Mouse (Mus musculus) stomach, embryonic 16.5 days (tissue): Measurements from ENCODE around the gene Mmp9. TPM values are rescaled to one million over a fixed set of nuclear protein-coding genes. Genes with fewer than 3 reads are reported as not detected.

ENCODE experiments used
- ATAC-seq: fragments of 200-750 bp; cut with Nextera tagmentation; 2 replicates; pipeline ENCODE4 v1.8.0; 2017; ENCODE audit warnings: moderate number of reproducible peaks, moderate TSS enrichment; ENCODE audit not compliant: insufficient read depth, low FRiP score
- H3K27ac ChIP-seq: fragments of 300-500 bp; sonication (generic); 2 replicates; pipeline ENCODE4 v1.5.1; 2014; ENCODE audit warnings: low read length
- H3K27me3 ChIP-seq: fragments of 300-500 bp; sonication (generic); 2 replicates; pipeline ENCODE4 v1.6.1; 2014; ENCODE audit warnings: low read length, control low read depth, mixed read lengths; ENCODE audit not compliant: control insufficient read depth, insufficient read depth
- H3K36me3 ChIP-seq: fragments of 300-500 bp; sonication (generic); 2 replicates; pipeline ENCODE4 v1.6.1; 2014; ENCODE audit warnings: low read length; ENCODE audit not compliant: control insufficient read depth, insufficient read depth
- H3K4me1 ChIP-seq: fragments of 300-500 bp; sonication (generic); 2 replicates; pipeline ENCODE4 v1.6.1; 2014; ENCODE audit warnings: low read length, control low read depth, mixed read lengths; ENCODE audit not compliant: control insufficient read depth, insufficient read depth
- H3K4me2 ChIP-seq: fragments of 300-500 bp; sonication (generic); 2 replicates; pipeline ENCODE4 v1.6.1; 2014; ENCODE audit warnings: low read depth, low read length, mixed read lengths
- H3K4me3 ChIP-seq: fragments of 300-500 bp; sonication (generic); replicated peaks from 2 replicates; pipeline ENCODE4 v1.5.1; 2014; ENCODE audit warnings: mild to moderate bottlenecking, low read length
- H3K9ac ChIP-seq: fragments of 300-500 bp; sonication (generic); 2 replicates; pipeline ENCODE4 v1.6.1; 2014; ENCODE audit warnings: low read length
- H3K9me3 ChIP-seq: fragments of 300-500 bp; sonication (generic); replicated peaks from 2 replicates; pipeline ENCODE4 v1.6.1; 2016; ENCODE audit warnings: low read length, control low read depth; ENCODE audit not compliant: control insufficient read depth
- WGBS: fragments of 180-500 bp; shearing (Covaris S2); extraction: QIAGEN DNeasy Blood & Tissue Kit; methylation state at CpG from one replicate; pipeline ENCODE4 v1.1.7; 2014; 5-methylcytosine and 5-hydroxymethylcytosine counted together
- polyA plus RNA-seq: library from polyadenylated mRNA; unstranded; fragments of >200 nt; fragmentation: Nextera tagmentation; extraction: Ambion mirVana; gene quantifications from 2 replicates; pipeline ENCODE4 v1.2.1, GENCODE M21; 2015

Gene Mmp9
- polyA plus RNA-seq, 1 experiment from 2014 or later = 5.5 TPM

DNA sequence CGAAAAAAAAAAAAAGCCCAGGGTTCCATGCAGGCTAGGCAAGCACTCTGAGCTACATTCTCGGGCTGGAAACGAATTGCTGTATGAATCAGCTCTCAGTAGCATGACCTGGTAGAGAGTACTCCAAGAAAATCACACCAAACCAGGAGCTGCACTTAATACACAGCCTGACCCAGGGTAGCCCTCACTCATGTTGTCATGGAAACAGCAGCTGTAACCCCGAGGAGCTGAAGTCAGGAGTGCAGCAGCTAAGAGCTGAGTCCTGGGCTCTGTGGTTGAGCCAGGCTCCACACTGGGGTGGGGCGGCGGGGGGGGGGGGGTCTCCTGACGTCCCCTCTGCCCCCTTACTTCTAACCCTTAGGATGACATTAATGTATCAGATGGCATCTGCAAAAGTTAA, 18.6 kb upstream of the Mmp9 start:
- no peak for ATAC-seq
- no peaks in the 10 kb centered on the region for H3K9me3 ChIP-seq
- H3K27me3 ChIP-seq = no peaks in the 10 kb centered on the region
- no peak overlapping the region for H3K4me2 ChIP-seq
- WGBS = 47% methylated on average over 6 of the region's 7 CpGs
- no peak overlapping the region for H3K27ac ChIP-seq
- H3K4me1 ChIP-seq = no peaks in the 10 kb centered on the region
- H3K4me3 ChIP-seq = no peak overlapping the region
- H3K36me3 ChIP-seq = peaks cover 6% of the 10 kb centered on the region; the same call in 1 of the 2 replicates
- no peak overlapping the region for H3K9ac ChIP-seq

DNA sequence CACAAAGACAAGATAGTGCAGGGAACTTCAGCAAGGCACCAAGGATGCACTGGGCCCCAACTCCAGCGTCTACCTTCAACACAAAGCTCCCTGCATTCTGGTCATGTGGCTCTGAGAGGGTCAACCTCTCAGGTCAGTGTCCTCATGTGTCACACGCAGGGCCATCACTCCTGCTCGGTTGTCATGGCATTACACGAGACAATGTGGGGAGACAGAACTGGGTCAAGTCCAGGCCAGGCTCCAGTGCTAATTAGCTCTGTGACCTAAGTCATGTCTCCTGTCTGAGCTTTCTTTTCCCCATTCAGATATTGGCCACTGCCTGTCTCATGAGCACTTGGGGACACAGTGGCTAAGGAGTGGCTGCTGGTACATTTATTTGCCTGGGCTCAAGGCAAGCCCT, 17.3 kb upstream of the Mmp9 start:
- 70% methylated on average over 4 of the region's 4 CpGs for WGBS

GRCm38 (mm10) chr2:164924100-164924857, 16.3 kb upstream of the Mmp9 start:
- Histone ChIP-seq H3K9me3 (no peaks in the 10 kb centered on the region), H3K36me3 (peaks cover 4% of the 10 kb centered on the region; the same call in 1 of the 2 replicates), H3K9ac (no peak overlapping the region), H3K4me2 (no peak overlapping the region), H3K27me3 (no peaks in the 10 kb centered on the region), H3K4me3 (no peak overlapping the region), H3K4me1 (no peaks in the 10 kb centered on the region), H3K27ac (no peak overlapping the region)
- peak; percentile 79 for ATAC-seq
- WGBS = 33% methylated on average over 11 of the region's 11 CpGs

More for the DNA sequence above, 17.3 kb upstream of the Mmp9 start:
- H3K27ac ChIP-seq = no peak overlapping the region
- no peaks in the 10 kb centered on the region for H3K9me3 ChIP-seq
- peaks cover 6% of the 10 kb centered on the region; the same call in 1 of the 2 replicates for H3K36me3 ChIP-seq
- no peak overlapping the region for H3K4me3 ChIP-seq
- H3K9ac ChIP-seq = no peak overlapping the region
- no peaks in the 10 kb centered on the region for H3K27me3 ChIP-seq
- H3K4me1 ChIP-seq = no peaks in the 10 kb centered on the region
- no peak overlapping the region for H3K4me2 ChIP-seq
- ATAC-seq = no peak

DNA sequence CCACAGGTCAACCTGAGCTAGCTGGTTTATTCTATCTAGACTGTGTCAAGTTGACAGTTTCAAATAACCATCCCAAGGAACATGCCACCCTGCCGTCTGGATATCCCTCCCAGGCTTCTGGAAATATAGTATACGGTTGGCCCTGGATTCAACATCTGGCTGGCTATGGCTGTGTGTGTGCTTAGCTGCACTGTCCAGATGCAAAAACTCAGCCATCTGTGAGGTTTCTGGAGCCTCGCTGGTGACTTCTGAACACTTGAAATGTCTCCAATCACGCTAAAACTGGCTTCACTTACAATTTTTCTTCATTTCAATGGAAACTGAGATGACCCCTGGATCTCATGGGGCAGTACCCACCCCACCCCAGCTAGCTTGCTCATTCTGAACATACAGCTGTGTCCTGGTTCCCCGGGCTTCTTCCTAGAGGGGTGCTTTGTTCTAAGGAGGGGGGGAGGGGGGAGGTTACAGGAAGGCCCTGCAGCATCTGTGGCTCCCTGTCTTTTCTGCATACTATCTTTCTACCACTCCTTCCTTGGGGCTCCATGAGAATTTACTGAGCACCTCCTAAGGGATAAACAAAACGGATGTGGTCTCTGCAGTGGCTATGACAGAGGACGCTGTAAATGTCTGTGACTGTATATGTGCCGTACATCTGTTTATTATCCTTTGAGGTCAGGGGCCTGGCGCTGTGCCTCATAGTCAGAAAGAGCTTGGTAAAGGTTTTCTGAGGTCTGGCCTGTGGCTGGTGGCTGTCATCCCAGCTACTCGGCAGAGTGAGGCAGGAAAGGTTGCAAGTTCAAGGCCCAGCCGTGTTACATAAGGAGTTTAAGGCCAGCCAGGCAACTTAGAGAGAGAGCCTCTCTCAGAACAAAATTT, 9.6 kb upstream of the Mmp9 start:
- H3K4me1 ChIP-seq = peaks cover 4% of the 10 kb centered on the region; the same call in 1 of the 2 replicates
- peak overlapping the region; percentile 52 for H3K27ac ChIP-seq
- no peak overlapping the region for H3K4me2 ChIP-seq
- H3K9ac ChIP-seq = no peak overlapping the region
- 31% methylated on average over 11 of the region's 11 CpGs for WGBS
- peak; percentile 72 for ATAC-seq
- no peak overlapping the region for H3K4me3 ChIP-seq
- no peaks in the 10 kb centered on the region for H3K9me3 ChIP-seq
- no peaks in the 10 kb centered on the region for H3K36me3 ChIP-seq
- H3K27me3 ChIP-seq = peaks cover 5% of the 10 kb centered on the region; the same call in 1 of the 2 replicates

DNA sequence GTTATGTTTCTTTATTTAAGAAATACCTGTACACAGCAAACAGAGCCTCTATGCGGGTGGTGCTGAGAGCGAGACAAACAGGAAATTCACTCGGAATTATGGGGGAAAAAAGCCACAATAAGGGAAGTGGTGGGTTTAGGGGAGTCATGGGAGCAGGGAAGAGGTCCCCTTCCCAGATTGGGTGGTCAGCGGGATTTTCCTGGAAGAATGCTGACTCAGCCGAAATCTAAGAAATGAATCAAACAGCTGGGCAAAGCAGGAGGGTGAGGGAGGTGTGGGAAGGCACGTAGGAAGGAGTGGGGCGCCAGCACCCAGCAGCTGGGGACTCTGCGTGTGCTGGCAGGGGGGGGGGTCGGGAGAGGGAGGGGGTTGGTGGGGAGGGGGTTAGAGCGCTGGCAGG, 7.0 kb upstream of the Mmp9 start:
- H3K9ac ChIP-seq = no peak overlapping the region
- ATAC-seq = no peak
- WGBS = 29% methylated on average over 10 of the region's 10 CpGs

GRCm38 (mm10) chr2:164935991-164936390, 4.6 kb upstream of the Mmp9 start:
- Histone ChIP-seq H3K4me2 (no peak overlapping the region), H3K27ac (no peak overlapping the region), H3K4me3 (no peak overlapping the region), H3K27me3 (peaks cover 26% of the 10 kb centered on the region; the same call in 1 of the 2 replicates), H3K36me3 (no peaks in the 10 kb centered on the region), H3K9me3 (no peaks in the 10 kb centered on the region), H3K4me1 (peaks cover 17% of the 10 kb centered on the region), H3K9ac (no peak overlapping the region)
- WGBS = 59% methylated on average over 4 of the region's 4 CpGs
- ATAC-seq = no peak

More for the DNA sequence above, 7.0 kb upstream of the Mmp9 start:
- Histone ChIP-seq H3K9me3 (no peaks in the 10 kb centered on the region), H3K4me1 (peaks cover 4% of the 10 kb centered on the region; the same call in 1 of the 2 replicates), H3K27ac (no peak overlapping the region), H3K4me3 (no peak overlapping the region), H3K4me2 (no peak overlapping the region), H3K36me3 (no peaks in the 10 kb centered on the region), H3K27me3 (peaks cover 10% of the 10 kb centered on the region; the same call in 1 of the 2 replicates)

DNA sequence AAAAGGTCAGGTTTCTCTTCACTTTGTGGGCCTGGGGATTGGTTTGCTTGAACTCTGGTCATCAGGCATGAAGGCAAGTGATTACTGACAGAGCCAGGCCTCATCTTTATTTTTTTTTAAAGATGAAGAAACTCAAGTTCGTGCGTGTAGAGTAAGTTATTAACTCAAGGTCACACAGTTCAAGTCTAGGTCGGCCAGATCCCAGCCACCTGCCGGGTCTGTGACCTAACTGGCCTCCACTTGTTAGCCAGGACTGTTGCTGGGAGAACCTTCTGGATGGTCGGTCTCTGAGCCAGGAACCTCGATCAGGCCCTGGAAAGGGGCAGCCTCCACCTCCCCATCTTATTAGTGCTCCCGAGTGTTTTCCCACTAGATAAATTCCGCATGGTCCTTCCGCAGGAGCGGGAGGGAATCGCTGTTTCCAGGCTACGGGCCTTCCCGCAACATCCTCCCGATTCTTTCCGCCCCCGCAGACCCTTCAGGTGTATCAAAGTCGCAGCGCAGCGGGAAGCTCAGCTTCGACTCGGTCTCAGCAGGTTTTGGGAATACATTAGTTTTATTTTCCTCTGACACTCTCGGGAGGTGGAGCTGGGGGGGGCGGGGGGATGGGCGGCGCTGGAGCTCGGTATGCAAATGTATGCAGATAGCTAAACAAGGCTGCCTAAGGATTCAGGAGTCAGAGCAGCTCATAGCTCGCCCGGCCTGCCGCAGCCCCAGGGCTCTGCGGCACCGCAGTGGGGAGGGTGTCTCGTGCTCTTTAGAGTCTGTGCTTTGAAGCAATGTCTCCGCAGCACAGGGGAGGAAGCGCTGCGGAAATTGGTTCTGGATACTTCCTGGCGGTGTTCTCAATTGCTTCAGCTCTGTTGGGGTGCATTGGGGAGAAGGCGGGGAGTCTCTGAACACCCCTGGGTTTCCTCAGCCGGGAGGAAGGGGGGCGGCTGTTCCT, 2.2 kb upstream of the Mmp9 start:
- H3K9me3 ChIP-seq = no peaks in the 10 kb centered on the region
- H3K4me2 ChIP-seq = peak overlapping the region; percentile 51
- peaks cover 14% of the 10 kb centered on the region for H3K4me1 ChIP-seq
- WGBS = 4% methylated on average over 39 of the region's 39 CpGs
- peak overlapping the region; percentile 11 for H3K9ac ChIP-seq
- peaks cover 26% of the 10 kb centered on the region for H3K27me3 ChIP-seq
- no peaks in the 10 kb centered on the region for H3K36me3 ChIP-seq
- no peak overlapping the region for H3K27ac ChIP-seq
- peak overlapping the region; percentile 36 for H3K4me3 ChIP-seq
- ATAC-seq = peak; percentile 63

GRCm38 (mm10) chr2:164939106-164939505, 1.5 kb upstream of the Mmp9 start:
- 6% methylated on average over 11 of the region's 11 CpGs for WGBS
- Histone ChIP-seq H3K4me3 (peak overlapping the region; percentile 36), H3K4me1 (peaks cover 14% of the 10 kb centered on the region), H3K9ac (peak overlapping the region; percentile 11), H3K27me3 (peaks cover 26% of the 10 kb centered on the region), H3K27ac (no peak overlapping the region), H3K4me2 (peak overlapping the region; percentile 51), H3K36me3 (no peaks in the 10 kb centered on the region), H3K9me3 (no peaks in the 10 kb centered on the region)
- no peak for ATAC-seq
